Mouse (Mus musculus) heart, adult 8-10 months (tissue): Measurements from ENCODE around the gene Rorc. TPM values are rescaled to one million over a fixed set of nuclear protein-coding genes. Genes with fewer than 3 reads are reported as not detected.

Experiments
- DNase-seq: peaks from one replicate; pipeline ENCODE4 v3.0.0; 2022; ENCODE audit warnings: low spot score
- total RNA-seq, 4 experiments: library from RNA; stranded (reverse); gene quantifications; 2 replicates each; pipeline ENCODE4 v1.2.4; 2022

The Rorc gene
- total RNA-seq, 4 experiments from 2014 or later = 36.3 to 53.0 (median 47.2) TPM

- DNase-seq = no peak
These were observed 3.3 kb downstream of the Rorc start for GRCm38 (mm10) chr3:94375861-94376260.

- DNase-seq = no peak
These were observed 4.7 kb downstream of the Rorc start for GRCm38 (mm10) chr3:94377028-94377923.

GRCm38 (mm10) chr3:94379831-94380510 lies 7.4 kb downstream of the Rorc start:
- no peak for DNase-seq

DNA sequence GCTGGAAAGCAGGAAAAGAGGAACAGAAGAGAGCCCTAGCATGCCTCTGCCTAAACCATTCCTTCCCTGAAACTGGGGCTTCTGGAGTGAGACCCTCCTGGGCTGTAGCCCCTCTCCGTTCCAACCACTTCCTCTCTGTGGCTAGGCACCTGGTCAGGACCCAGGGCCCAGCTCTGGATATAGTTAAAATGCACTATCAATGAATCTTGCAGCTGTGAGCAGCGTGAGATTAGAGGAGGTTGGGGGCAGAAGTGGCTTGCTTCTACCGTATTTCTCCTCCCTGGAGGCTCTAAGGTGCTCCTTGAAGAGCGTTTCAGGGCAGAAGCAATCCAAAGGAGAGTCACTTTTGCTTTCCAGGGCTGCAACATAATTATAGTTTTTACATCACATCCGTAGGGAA lies 9.7 kb downstream of the Rorc start:
- DNase-seq = no peak

GRCm38 (mm10) chr3:94383476-94383875 lies 10.9 kb downstream of the Rorc start:
- no peak for DNase-seq

- no peak for DNase-seq
These were observed 14.1 kb downstream of the Rorc start for GRCm38 (mm10) chr3:94386671-94387070.

GRCm38 (mm10) chr3:94387391-94387790 lies 14.8 kb downstream of the Rorc start:
- no peak for DNase-seq

GRCm38 (mm10) chr3:94388047-94388446 lies 15.5 kb downstream of the Rorc start:
- DNase-seq = no peak

DNA sequence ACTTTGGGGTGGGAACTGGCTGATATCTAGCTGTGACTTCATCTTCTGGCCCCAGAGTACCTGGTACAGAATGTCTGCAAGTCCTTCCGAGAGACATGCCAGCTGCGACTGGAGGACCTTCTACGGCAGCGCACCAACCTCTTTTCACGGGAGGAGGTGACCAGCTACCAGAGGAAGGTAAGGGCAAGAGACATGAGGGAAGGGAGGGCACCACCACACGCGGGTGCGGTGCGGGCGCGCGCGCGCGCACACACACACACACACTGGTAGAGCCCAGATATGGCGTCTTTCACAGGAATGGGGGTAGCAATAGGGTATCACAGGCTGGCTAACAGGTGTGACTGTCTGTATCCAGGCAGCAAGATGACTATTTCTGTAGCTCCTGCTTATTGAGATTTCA lies 16.8 kb downstream of the Rorc start:
- no peak for DNase-seq

DNA sequence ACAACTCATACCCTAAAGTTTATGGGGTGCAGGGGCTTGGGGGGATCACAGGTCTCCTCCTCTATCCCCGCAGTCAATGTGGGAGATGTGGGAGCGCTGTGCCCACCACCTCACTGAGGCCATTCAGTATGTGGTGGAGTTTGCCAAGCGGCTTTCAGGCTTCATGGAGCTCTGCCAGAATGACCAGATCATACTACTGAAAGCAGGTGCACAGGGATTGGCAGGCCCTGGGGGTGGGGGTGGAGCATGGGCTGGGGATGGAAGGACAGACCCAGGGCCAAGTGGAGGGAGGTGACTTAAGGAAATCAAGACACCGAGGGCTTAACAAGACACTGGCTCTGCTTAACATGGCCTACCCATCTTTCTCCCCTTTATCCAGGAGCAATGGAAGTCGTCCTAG lies 18.4 kb downstream of the Rorc start:
- no peak for DNase-seq

GRCm38 (mm10) chr3:94392128-94392527 lies 19.5 kb downstream of the Rorc start:
- DNase-seq = no peak

DNA sequence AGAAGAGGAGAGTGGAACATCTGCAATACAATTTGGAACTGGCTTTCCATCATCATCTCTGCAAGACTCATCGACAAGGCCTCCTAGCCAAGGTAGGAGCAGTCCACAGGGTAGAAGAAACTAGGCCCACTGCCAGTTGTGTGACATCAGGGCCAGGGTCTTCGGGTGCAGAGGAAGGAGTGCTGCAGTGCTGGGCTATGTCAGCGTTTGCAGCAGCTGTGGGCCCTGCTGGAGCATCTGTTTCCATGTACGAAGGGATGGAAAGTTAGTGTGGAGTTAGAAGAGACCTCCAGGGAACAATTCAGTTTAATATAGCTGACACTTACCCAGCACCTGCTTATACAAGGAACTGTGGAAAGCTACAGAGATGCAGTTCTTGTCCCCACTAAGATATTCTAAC lies 20.5 kb downstream of the Rorc start:
- no peak for DNase-seq

DNA sequence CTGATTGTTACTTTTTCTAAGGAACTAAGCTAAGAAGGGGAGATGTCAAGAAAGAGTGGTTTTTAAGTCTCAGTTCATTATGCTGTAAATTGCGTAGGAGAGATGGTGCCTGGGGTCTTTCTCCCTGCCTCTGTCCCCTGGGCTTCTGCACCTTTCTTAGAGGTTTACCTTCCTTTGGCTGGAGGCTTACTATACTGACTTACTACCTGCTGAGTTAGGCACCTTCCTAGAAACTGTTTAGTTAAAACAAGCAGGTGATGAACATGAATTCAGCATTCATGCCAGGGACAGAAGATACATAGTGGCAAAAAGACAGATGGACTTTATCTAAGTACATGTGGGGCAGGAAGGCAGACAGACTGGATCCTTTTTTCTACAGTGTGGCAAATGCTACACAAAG lies 23.7 kb downstream of the Rorc start:
- DNase-seq = no peak

GRCm38 (mm10) chr3:94396851-94397250 lies 24.3 kb downstream of the Rorc start:
- DNase-seq = no peak

GRCm38 (mm10) chr3:94398217-94398616 lies 25.6 kb downstream of the Rorc start, which contains the start of gene Lingo4:
Lingo4 (plus strand) TSS chr3:94398517.
- DNase-seq = no peak

DNA sequence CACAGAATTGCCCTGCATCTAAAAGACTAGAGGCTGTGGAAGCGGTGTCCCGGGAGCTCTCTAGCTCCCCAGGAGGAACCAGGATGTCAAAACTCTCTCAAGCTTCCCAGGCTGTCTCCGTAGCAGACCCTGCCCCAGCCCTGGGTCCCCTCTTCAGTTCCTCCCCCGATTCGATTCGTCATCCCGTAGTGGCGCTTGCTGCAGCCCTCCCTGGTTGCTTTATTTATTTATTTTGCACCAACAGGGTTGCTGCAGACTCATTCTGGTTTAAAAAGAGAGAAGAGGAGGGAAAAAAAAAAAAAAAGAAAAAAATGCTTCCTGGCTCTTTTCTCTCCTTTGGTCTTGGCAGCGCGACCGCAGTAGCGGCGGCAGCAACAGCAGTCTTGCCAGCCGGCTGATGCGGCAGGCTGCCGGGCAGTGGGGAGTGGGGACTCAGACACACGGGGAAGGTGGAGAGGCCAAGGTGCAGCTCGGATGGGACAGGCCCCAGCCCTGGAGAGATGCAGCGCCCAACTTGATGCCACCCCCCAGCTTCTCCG lies 26.4 kb downstream of the Rorc start:
- DNase-seq = no peak

DNA sequence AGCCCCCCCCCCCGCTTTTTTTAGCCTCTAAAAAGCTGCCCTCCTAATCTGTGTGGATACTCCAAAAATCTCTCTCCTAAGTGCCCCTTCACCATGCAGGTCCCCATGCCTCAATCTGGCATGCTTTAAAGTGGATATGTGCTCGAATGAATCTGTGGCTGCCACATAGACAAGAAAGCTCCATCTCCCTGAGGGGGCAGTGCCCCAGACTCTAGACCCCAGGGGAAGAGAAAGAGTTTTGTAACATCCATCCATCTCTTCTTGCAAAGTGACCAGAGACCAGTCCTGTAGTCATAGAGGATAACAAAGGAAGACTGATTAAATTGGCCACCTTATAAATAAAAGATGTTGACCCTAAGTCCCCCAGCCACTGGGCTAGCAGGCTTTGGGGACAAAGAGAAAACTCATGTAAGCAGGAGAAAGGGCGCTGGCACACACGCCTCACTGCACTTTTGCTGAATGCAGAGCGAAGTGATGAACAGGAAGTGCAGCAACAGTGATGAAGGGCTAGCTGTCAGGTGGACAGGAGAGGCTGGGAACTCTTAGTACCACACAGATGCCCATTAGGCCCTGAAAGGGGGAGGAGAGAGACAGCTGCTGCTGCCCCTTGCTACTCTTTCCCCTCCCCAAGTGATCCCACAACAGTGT lies 27.2 kb downstream of the Rorc start:
- no peak for DNase-seq

GRCm38 (mm10) chr3:94402451-94402850 lies 29.9 kb downstream of the Rorc start:
- DNase-seq = no peak

DNA sequence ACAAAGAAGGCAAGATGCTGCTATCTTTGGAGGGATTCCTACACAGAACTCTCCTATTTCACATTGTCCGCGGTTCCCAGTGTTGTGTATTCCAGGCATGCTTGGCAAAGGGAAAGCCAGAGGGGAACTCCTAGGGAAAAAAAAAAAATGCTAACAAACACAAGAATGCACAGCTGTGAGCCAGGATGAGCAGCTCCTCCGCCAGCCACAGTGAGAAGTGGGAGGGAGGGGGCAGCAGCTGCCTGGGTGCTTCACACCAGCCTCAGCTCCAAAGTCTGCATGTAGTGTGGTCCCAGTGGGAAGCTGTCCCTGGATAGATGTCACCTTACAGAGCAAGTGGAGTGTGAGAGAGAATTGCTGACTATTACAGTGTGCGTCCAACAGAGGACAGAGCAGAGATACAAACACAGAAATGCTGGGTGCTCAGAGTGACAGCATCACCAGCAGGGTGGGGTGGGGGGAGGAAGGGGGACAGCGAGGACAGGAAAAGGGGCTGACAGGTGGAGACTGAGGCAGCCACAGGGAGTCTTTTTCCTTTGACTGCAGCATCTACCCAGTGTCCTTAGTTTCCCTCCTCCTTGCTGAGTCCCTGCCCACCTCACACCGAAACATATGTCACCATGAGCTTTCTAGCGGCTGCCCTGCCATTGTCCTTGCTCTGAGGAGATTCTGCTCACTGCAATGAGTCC lies 31.9 kb downstream of the Rorc start:
- no peak for DNase-seq

- no peak for DNase-seq
These were observed 33.0 kb downstream of the Rorc start for GRCm38 (mm10) chr3:94405561-94405960.

DNA sequence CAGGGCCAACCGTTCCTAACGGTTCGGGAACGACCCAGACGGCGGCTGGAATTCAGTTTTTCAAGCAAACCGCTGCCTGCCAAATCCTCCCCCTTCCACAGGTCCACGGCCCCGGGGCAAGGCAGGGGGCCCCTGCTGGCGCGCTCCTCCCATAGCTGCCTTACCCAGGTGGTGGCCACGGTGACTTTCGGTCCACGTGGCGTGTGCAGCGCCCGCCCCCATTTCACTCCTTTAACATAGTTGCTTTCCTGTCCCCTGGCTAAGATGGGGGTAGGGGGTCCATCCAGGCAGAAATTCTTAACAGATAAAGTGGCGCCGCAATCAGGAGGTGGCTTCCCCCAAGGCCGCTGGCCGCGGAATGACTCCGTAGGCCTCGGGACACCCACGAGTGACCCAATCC lies 39.9 kb downstream of the Rorc start:
- DNase-seq = no peak
